18 mouse cellular contexts compared by ENCODE assay signal in the genomic region with DNA sequence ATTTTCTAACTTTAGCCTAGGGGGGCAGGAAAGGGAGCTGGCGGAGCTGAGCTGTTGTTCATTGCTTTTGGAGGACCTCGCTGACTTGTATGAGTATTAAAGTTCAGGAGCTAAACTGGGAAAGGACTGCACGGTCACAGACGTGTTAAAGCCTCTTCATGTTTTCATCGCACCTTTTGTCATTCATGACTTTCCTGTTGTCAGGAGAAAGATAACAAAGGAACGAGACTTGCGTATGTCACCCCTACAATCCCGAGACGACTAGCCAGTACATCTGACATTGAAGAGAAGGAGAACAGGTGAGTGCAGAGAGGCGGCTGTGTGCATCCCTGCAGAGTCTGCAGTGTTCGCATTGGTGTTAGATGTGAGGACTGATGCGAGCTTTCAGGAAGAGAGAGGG.
"Had no signal": no experiment of that assay in that cellular context is flagged by ENCODE, and none has a peak within 500 bp of the region (broad histone marks: within the 10 kb centered on the region; RNA-seq: fewer than 3 reads in every experiment).

No protein-coding gene starts in this region.

- H3K4me3 ChIP-seq: midbrain, embryonic 10.5 days; midbrain, embryonic 13.5 days; midbrain, embryonic 15.5 days; myocyte; neural tube, embryonic 13.5 days; neural tube, embryonic 15.5 days had no signal

- H3K9me3 ChIP-seq: midbrain, embryonic 10.5 days; midbrain, embryonic 13.5 days; midbrain, embryonic 15.5 days; neural tube, embryonic 13.5 days; neural tube, embryonic 15.5 days had no signal

- H3K27ac ChIP-seq: midbrain, embryonic 10.5 days; midbrain, embryonic 13.5 days; midbrain, embryonic 15.5 days; neural tube, embryonic 13.5 days; neural tube, embryonic 15.5 days had no signal

- H3K27me3 ChIP-seq: midbrain, embryonic 13.5 days; midbrain, embryonic 15.5 days; neural tube, embryonic 13.5 days; neural tube, embryonic 15.5 days had no signal

- DNase-seq: lung, adult 18-20 months; lung, embryonic 14.5 days; lung, postnatal 10 days; lung, postnatal 4 days; retina, postnatal 1 day; right cerebral cortex, adult 18-20 months; right cerebral cortex, postnatal 25 days; right cerebral cortex, postnatal 4 days; spleen, adult 18-20 months; thymus, adult 2 months; thymus, postnatal 25 days; thymus, postnatal 4 days had no signal

- H3K4me1 ChIP-seq: midbrain, embryonic 10.5 days; midbrain, embryonic 13.5 days; midbrain, embryonic 15.5 days; neural tube, embryonic 13.5 days; neural tube, embryonic 15.5 days had no signal

- ATAC-seq: midbrain, embryonic 13.5 days; midbrain, embryonic 15.5 days had no signal

- H3K9ac ChIP-seq: lung, embryonic 14.5 days; midbrain, embryonic 13.5 days; midbrain, embryonic 15.5 days; neural tube, embryonic 13.5 days; neural tube, embryonic 15.5 days had no signal

- H3K4me2 ChIP-seq: lung, embryonic 14.5 days; midbrain, embryonic 13.5 days; midbrain, embryonic 15.5 days; neural tube, embryonic 13.5 days; neural tube, embryonic 15.5 days had no signal
